ENCODE assay signal across 22 mouse cellular contexts in genomic region chr5:112264099-112264498, GRCm38 (mm10). TPM values are rescaled to one million over a fixed set of nuclear protein-coding genes. Genes with fewer than 3 reads are reported as not detected.
"Had no signal": no experiment of that assay in that cellular context is flagged by ENCODE, and none has a peak within 500 bp of the region (broad histone marks: within the 10 kb centered on the region; RNA-seq: fewer than 3 reads in every experiment).

No protein-coding gene starts in this region.

- H3K4me2 ChIP-seq: limb, embryonic 13.5 days; liver, embryonic 12.5 days; liver, embryonic 15.5 days; lung, embryonic 15.5 days; midbrain, embryonic 12.5 days; midbrain, embryonic 15.5 days; neural tube, embryonic 12.5 days; neural tube, embryonic 15.5 days; stomach, embryonic 15.5 days had no signal

- H3K4me3 ChIP-seq: layer of hippocampus, adult 2 months; limb, embryonic 10.5 days; limb, embryonic 13.5 days; liver, embryonic 12.5 days; liver, embryonic 15.5 days; lung, embryonic 15.5 days; midbrain, embryonic 12.5 days; midbrain, embryonic 15.5 days; neural tube, embryonic 12.5 days; neural tube, embryonic 15.5 days; stomach, embryonic 15.5 days had no signal

- H3K36me3 ChIP-seq: limb, embryonic 10.5 days; limb, embryonic 13.5 days; liver, embryonic 12.5 days; liver, embryonic 15.5 days; lung, embryonic 15.5 days; midbrain, embryonic 12.5 days; midbrain, embryonic 15.5 days; neural tube, embryonic 12.5 days; neural tube, embryonic 15.5 days; stomach, embryonic 15.5 days had no signal

- H3K27me3 ChIP-seq: midbrain, embryonic 15.5 days had no signal

- H3K9ac ChIP-seq: limb, embryonic 13.5 days; liver, embryonic 12.5 days; liver, embryonic 15.5 days; lung, embryonic 15.5 days; midbrain, embryonic 12.5 days; midbrain, embryonic 15.5 days; neural tube, embryonic 12.5 days; neural tube, embryonic 15.5 days; stomach, embryonic 15.5 days had no signal

- ATAC-seq: liver, embryonic 12.5 days; midbrain, embryonic 15.5 days had no signal

- H3K4me1 ChIP-seq: stomach, embryonic 15.5 days had no signal

- H3K9me3 ChIP-seq: limb, embryonic 10.5 days; limb, embryonic 13.5 days; liver, embryonic 12.5 days; liver, embryonic 15.5 days; lung, embryonic 15.5 days; midbrain, embryonic 12.5 days; midbrain, embryonic 15.5 days; neural tube, embryonic 12.5 days; neural tube, embryonic 15.5 days; stomach, embryonic 15.5 days had no signal

- H3K27ac ChIP-seq: kidney, postnatal 0 days; layer of hippocampus, adult 2 months; limb, embryonic 10.5 days; limb, embryonic 13.5 days; liver, embryonic 12.5 days; liver, embryonic 15.5 days; lung, embryonic 15.5 days; midbrain, embryonic 12.5 days; midbrain, embryonic 15.5 days; neural tube, embryonic 12.5 days; neural tube, embryonic 15.5 days; stomach, embryonic 15.5 days had no signal

- DNase-seq: kidney, postnatal 25 days; layer of hippocampus, adult 9-11 months; liver; lung, adult 18-20 months; lung, postnatal 10 days; lung, postnatal 36 days; right cerebral cortex, adult 18-20 months; right cerebral cortex, postnatal 25 days; spleen, adult 18-20 months; thymus, postnatal 25 days had no signal

RNA-seq across cellular contexts. Expression of gene Crybb1, which starts 8.5 kb away (rescaled TPM):
- polyA plus RNA-seq: limb, embryonic 10.5 days had no signal
